7 mouse cellular contexts compared by ENCODE assay signal in the genomic region with DNA sequence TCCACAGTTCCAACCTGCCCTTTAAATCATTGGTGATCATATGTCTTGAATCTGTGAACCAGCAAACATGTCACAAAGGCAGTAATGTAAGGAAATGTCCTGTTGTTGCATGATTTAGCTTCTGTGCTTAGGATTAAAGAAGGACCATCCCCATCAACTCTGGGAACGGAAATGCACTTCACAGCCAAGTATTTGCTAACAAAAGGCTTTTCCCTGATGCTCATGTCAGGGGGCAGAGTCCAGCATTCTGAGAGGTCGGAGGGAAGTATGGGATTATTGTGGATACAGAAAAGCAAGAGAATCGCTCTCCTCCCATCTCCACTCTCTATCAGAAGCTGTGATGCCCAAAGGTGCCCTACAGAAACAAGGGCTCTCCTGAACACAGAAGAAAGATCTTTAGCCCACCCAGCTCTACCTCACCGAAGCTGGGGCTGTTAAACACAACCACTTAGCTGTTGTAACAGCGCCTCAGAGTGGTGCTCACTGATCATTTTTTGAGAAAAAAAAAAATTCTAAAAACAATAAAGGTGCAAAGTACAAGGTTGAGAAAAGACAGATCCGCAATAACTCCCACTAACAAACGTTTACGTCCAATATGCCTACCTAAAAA. TPM values are rescaled to one million over a fixed set of nuclear protein-coding genes. Genes with fewer than 3 reads are reported as not detected.
DNase-seq lines count a peak whose midpoint lies in the region; ATAC-seq lines count a peak whose summit lies in the region.

No protein-coding gene starts in this region.

- H3K9ac ChIP-seq in heart, embryonic 15.5 days, result 0 out of 2 replicates have a peak overlapping the region, but pooled peaks have one; percentile 20
- H3K9ac ChIP-seq in limb, embryonic 12.5 days (replicated peaks), result no peak overlapping the region
- H3K9ac ChIP-seq in stomach, embryonic 16.5 days (ENCODE audit: low read length), result no peak overlapping the region

- 56% methylated on average over 8 of the region's 8 CpGs for WGBS in heart, embryonic 15.5 days
- WGBS in limb, embryonic 12.5 days, result 56% methylated on average over 8 of the region's 8 CpGs
- WGBS in stomach, embryonic 16.5 days, result 45% methylated on average over 8 of the region's 8 CpGs

- H3K4me1 ChIP-seq in heart, embryonic 15.5 days (replicated peaks), result peaks cover 11% of the 10 kb centered on the region
- peaks cover 8% of the 10 kb centered on the region for H3K4me1 ChIP-seq in limb, embryonic 12.5 days (replicated peaks)
- H3K4me1 ChIP-seq in stomach, embryonic 16.5 days (ENCODE audit: control insufficient read depth, insufficient read depth, low read length), result peaks cover 7% of the 10 kb centered on the region; the same call in 1 of the 2 replicates

- DNase-seq in thymus, postnatal 0 days (ENCODE audit: low spot score), result peak; percentile 10
- no peak for DNase-seq in thymus, postnatal 25 days
- no peak for DNase-seq in left cerebral cortex, adult 8-10 months (ENCODE audit: low spot score in 2 of 2)
- DNase-seq in spleen, postnatal 36 days (ENCODE audit: low spot score in 2 of 2), result no peak

- no peak overlapping the region for H3K27ac ChIP-seq in heart, embryonic 15.5 days
- H3K27ac ChIP-seq in limb, embryonic 12.5 days, result no peak overlapping the region
- H3K27ac ChIP-seq in stomach, embryonic 16.5 days (ENCODE audit: low read length), result no peak overlapping the region

- no peak for ATAC-seq in heart, embryonic 15.5 days (replicated peaks; ENCODE audit: insufficient number of reproducible peaks, insufficient read depth, low FRiP score, low read depth)
- ATAC-seq in limb, embryonic 12.5 days (ENCODE audit: insufficient number of reproducible peaks, insufficient read depth, low FRiP score, low TSS enrichment, low read depth), result no peak
- no peak for ATAC-seq in stomach, embryonic 16.5 days (ENCODE audit: insufficient read depth, low FRiP score)

- H3K27me3 ChIP-seq in heart, embryonic 15.5 days, result no peaks in the 10 kb centered on the region
- H3K27me3 ChIP-seq in limb, embryonic 12.5 days, result no peaks in the 10 kb centered on the region; the same call in 1 of the 2 replicates
- H3K27me3 ChIP-seq in stomach, embryonic 16.5 days (ENCODE audit: control insufficient read depth, insufficient read depth, low read length), result no peaks in the 10 kb centered on the region

- H3K4me2 ChIP-seq in heart, embryonic 15.5 days, result peak overlapping the region; percentile 99
- peak overlapping the region; percentile 99; the same call in 1 of the 2 replicates for H3K4me2 ChIP-seq in limb, embryonic 12.5 days
- peak overlapping the region; percentile 58 for H3K4me2 ChIP-seq in stomach, embryonic 16.5 days (ENCODE audit: low read depth, low read length)

- H3K9me3 ChIP-seq in heart, embryonic 15.5 days (replicated peaks), result no peaks in the 10 kb centered on the region
- no peaks in the 10 kb centered on the region for H3K9me3 ChIP-seq in limb, embryonic 12.5 days
- no peaks in the 10 kb centered on the region for H3K9me3 ChIP-seq in stomach, embryonic 16.5 days (replicated peaks; ENCODE audit: control insufficient read depth, low read length)

- H3K36me3 ChIP-seq in heart, embryonic 15.5 days, result no peaks in the 10 kb centered on the region
- no peaks in the 10 kb centered on the region for H3K36me3 ChIP-seq in limb, embryonic 12.5 days
- H3K36me3 ChIP-seq in stomach, embryonic 16.5 days (ENCODE audit: control insufficient read depth, insufficient read depth, low read length), result no peaks in the 10 kb centered on the region

- H3K4me3 ChIP-seq in heart, embryonic 15.5 days, result peak overlapping the region; percentile 89
- no peak overlapping the region for H3K4me3 ChIP-seq in limb, embryonic 12.5 days (replicated peaks)
- peak overlapping the region; percentile 73 for H3K4me3 ChIP-seq in stomach, embryonic 16.5 days (replicated peaks; ENCODE audit: low read length)

RNA-seq across cellular contexts. Expression of a gene that starts 1.2 kb away (rescaled TPM):
- polyA plus RNA-seq in thymus, postnatal 0 days (2015; fragmentation: Nextera tagmentation; extraction: Ambion mirVana), result 18.6 and 20.0 TPM in 2 replicates
- polyA plus RNA-seq in heart, embryonic 15.5 days (2015; fragmentation: Nextera tagmentation; extraction: Ambion mirVana), result 6.1 and 8.7 TPM in 2 replicates
- polyA plus RNA-seq in limb, embryonic 12.5 days (2016; fragmentation: Nextera tagmentation; extraction: Ambion mirVana), result 12.9 and 14.7 TPM in 2 replicates
- 16.4 and 17.1 TPM in 2 replicates for polyA plus RNA-seq in stomach, embryonic 16.5 days (2015; fragmentation: Nextera tagmentation; extraction: Ambion mirVana)
- 10 to 100 TPM in 1 of 4 experiments, 1 to 10 TPM in 3; 7.5 to 11.3 (median 8.5) TPM for total RNA-seq in left cerebral cortex, adult 8-10 months (2022)

RNA-seq across cellular contexts. Expression of a gene that starts 2.4 kb away (rescaled TPM):
- polyA plus RNA-seq in thymus, postnatal 0 days (2015; fragmentation: Nextera tagmentation; extraction: Ambion mirVana), result 6.9 and 11.0 TPM in 2 replicates
- 13.6 and 13.9 TPM in 2 replicates for polyA plus RNA-seq in heart, embryonic 15.5 days (2015; fragmentation: Nextera tagmentation; extraction: Ambion mirVana)
- polyA plus RNA-seq in limb, embryonic 12.5 days (2016; fragmentation: Nextera tagmentation; extraction: Ambion mirVana), result 24.3 and 26.2 TPM in 2 replicates
- 18.9 and 19.8 TPM in 2 replicates for polyA plus RNA-seq in stomach, embryonic 16.5 days (2015; fragmentation: Nextera tagmentation; extraction: Ambion mirVana)
- 10 to 100 TPM; 10.3 to 12.8 (median 10.5) TPM for total RNA-seq in left cerebral cortex, adult 8-10 months (2022)

RNA-seq across cellular contexts. Expression of a gene that starts 27.5 kb away (rescaled TPM):
- polyA plus RNA-seq in thymus, postnatal 0 days (2015; fragmentation: Nextera tagmentation; extraction: Ambion mirVana), result 1.1 and 1.2 TPM in 2 replicates
- 3.8 and 4.2 TPM in 2 replicates for polyA plus RNA-seq in heart, embryonic 15.5 days (2015; fragmentation: Nextera tagmentation; extraction: Ambion mirVana)
- polyA plus RNA-seq in limb, embryonic 12.5 days (2016; fragmentation: Nextera tagmentation; extraction: Ambion mirVana), result 4.1 and 4.3 TPM in 2 replicates
- 2.9 and 4.0 TPM in 2 replicates for polyA plus RNA-seq in stomach, embryonic 16.5 days (2015; fragmentation: Nextera tagmentation; extraction: Ambion mirVana)
- 10 to 100 TPM; 15.9 to 17.9 (median 17.3) TPM for total RNA-seq in left cerebral cortex, adult 8-10 months (2022)
